Mouse (Mus musculus): ENCODE measurements around the gene Fdx1.

Fdx1 gene

GRCm38 (mm10) chr9:51906938-51907337 lies 56.4 kb downstream of the Fdx1 start:
- DNase-seq (ENCODE audit: low read depth, low spot score), result no peak

All from ZHBTc4 (cell line).